Mouse (Mus musculus) limb, embryonic 15.5 days (tissue): ENCODE data around the gene Oaf. TPM values are rescaled to one million over a fixed set of nuclear protein-coding genes. Genes with fewer than 3 reads are reported as not detected.

ENCODE experiments used
- ATAC-seq: fragments of 200-750 bp; cut with Nextera tagmentation; 2 replicates; pipeline ENCODE4 v1.8.0; 2017; ENCODE audit warnings: low read depth, moderate TSS enrichment; ENCODE audit not compliant: insufficient number of reproducible peaks, low FRiP score, low TSS enrichment
- H3K27ac ChIP-seq: fragments of 300-500 bp; sonication (generic); 2 replicates; pipeline ENCODE4 v1.5.1; 2015; ENCODE audit warnings: moderate library complexity, mild to moderate bottlenecking, inconsistent platforms
- H3K27me3 ChIP-seq: fragments of 300-500 bp; sonication (generic); 2 replicates; pipeline ENCODE4 v1.6.1; 2015; ENCODE audit warnings: inconsistent platforms
- H3K36me3 ChIP-seq: fragments of 300-500 bp; sonication (generic); 2 replicates; pipeline ENCODE4 v1.6.1; 2015; ENCODE audit warnings: inconsistent platforms
- H3K4me1 ChIP-seq: fragments of 300-500 bp; sonication (generic); 2 replicates; pipeline ENCODE4 v1.6.1; 2015; ENCODE audit warnings: inconsistent platforms
- H3K4me2 ChIP-seq: fragments of 300-500 bp; sonication (generic); 2 replicates; pipeline ENCODE4 v1.6.1; 2015; ENCODE audit warnings: mild to moderate bottlenecking, inconsistent platforms
- H3K4me3 ChIP-seq: fragments of 300-500 bp; sonication (generic); 2 replicates; pipeline ENCODE4 v1.5.1; 2015; ENCODE audit warnings: mild to moderate bottlenecking, inconsistent platforms
- H3K9ac ChIP-seq: fragments of 300-500 bp; sonication (generic); 2 replicates; pipeline ENCODE4 v1.6.1; 2015; ENCODE audit warnings: inconsistent platforms
- H3K9me3 ChIP-seq: fragments of 300-500 bp; sonication (generic); 2 replicates; pipeline ENCODE4 v1.6.1; 2016; ENCODE audit warnings: inconsistent platforms
- WGBS: fragments of 180-500 bp; shearing (Covaris S2); methylation state at CpG from one replicate; pipeline ENCODE4 v1.1.7; 2015; 5-methylcytosine and 5-hydroxymethylcytosine counted together
- polyA plus RNA-seq: library from polyadenylated mRNA; unstranded; fragments of >200 nt; fragmentation: Nextera tagmentation; extraction: Ambion mirVana; gene quantifications from 2 replicates; pipeline ENCODE4 v1.2.1, GENCODE M21; 2015

Gene Oaf
- polyA plus RNA-seq, 1 experiment from 2014 or later = 102 TPM

DNA sequence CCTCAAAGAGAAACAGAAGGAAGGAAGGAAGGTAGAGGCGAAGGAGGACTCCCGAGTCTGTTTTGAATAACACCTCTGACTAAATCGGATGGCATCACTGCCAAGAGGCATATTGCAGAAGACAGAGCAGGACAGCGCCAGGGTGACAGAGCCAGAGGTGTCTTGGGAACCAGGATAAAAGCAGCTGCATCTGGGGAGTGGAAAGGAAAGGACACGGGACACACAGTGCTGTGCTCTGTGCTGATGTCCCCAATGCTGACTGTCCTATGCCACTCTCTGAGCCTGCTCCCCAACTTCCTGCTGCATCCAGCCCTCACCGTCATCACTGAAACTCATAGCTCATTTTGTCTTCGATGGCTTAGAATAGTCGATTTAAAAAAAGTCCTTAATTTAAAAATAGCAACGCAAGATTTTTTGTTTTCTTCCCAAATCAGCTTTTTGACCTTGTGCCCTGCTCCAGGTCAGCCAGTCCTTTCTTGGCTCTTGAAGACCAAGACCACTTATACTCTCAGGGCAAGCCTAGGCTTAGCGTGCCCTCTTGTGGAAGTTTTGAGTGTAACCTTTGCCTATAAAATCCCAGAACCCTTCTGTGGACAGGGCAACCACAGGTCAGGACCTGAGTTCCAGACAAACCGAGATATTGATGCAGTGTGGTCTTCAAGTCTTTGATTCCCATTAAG lies 28.8 kb downstream of the Oaf start:
- Histone ChIP-seq H3K4me1 (peaks cover 17% of the 10 kb centered on the region), H3K9ac (no peak overlapping the region), H3K36me3 (no peaks in the 10 kb centered on the region), H3K27me3 (peaks cover 8% of the 10 kb centered on the region), H3K4me3 (no peak overlapping the region), H3K4me2 (peak overlapping the region; percentile 22), H3K9me3 (no peaks in the 10 kb centered on the region), H3K27ac (peak overlapping the region; percentile 48; the same call in 1 of the 2 replicates)
- no peak for ATAC-seq
- WGBS = 16% methylated on average over 11 of the region's 11 CpGs

DNA sequence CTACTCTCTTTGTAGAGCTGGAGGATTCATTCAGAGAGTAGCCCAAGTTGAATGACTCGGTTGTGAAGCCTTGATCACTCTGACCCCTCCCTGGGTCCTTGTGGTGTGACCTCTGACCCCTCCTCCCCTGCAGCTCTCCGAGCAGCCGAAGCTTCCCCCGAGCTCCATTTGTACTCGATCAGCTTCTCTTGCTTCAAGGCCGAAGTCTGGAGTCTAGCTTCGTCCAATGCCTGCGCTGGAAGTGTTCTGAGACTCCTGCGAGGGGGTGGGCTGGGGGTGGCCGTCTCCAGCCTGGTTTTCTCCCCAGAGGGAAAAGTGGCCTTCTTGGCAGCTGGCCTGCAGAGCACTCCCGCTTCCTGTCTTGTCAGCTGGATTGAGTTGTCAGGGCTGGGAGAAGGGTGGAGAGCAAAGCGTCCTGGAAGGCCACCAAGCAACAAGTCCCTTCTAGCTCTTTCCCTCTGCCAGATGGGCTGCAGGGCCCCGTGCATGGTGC lies 29.5 kb downstream of the Oaf start, which contains the start of gene Pou2f3:
Pou2f3 (minus strand) TSS at position 180 of the 493 bp plus-strand sequence.
- Histone ChIP-seq H3K36me3 (no peaks in the 10 kb centered on the region), H3K27me3 (peaks cover 15% of the 10 kb centered on the region), H3K9me3 (no peaks in the 10 kb centered on the region), H3K4me1 (peaks cover 24% of the 10 kb centered on the region), H3K4me3 (no peak within 1 kb of the TSS), H3K9ac (no peak within 1 kb of the TSS), H3K4me2 (peak within 1 kb of the TSS; percentile 22), H3K27ac (peak within 1 kb of the TSS; percentile 48)
- 0 out of 2 replicates have a peak, but pooled peaks have one; percentile 45 for ATAC-seq
- whole genome bisulfite sequencing = 8% methylated on average over 13 of the region's 13 CpGs

DNA sequence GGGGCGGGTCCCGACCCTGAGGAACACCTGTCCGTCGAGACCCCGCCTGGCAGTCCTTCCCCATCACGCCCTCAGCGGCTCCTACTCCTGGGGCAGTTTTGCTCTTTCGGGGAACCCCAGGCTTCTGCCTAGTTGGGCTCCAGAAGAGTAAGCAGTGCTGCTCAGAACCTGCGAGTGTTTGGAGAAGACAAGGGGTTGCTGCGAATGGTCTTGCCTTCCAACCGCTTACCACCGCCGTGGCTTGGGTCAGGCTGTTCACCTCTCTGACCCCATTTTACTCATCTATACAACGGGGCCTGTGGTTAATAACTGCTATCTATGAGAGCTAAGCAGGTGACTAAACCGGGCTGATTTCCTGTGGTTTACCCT lies 33.7 kb downstream of the Oaf start:
- Histone ChIP-seq H3K4me2 (peak overlapping the region; percentile 67), H3K9me3 (no peaks in the 10 kb centered on the region), H3K4me1 (peaks cover 27% of the 10 kb centered on the region), H3K4me3 (peak overlapping the region; percentile 40), H3K27ac (0 out of 2 replicates have a peak overlapping the region, but pooled peaks have one; percentile 40), H3K36me3 (no peaks in the 10 kb centered on the region), H3K9ac (no peak overlapping the region), H3K27me3 (peaks cover 36% of the 10 kb centered on the region)
- WGBS = 3% methylated on average over 15 of the region's 15 CpGs
- no peak for ATAC-seq

GRCm38 (mm10) chr9:43205343-43206021 lies 34.2 kb downstream of the Oaf start:
- no peak for ATAC-seq
- H3K4me3 ChIP-seq = peak overlapping the region; percentile 40
- H3K27ac ChIP-seq = 0 out of 2 replicates have a peak overlapping the region, but pooled peaks have one; percentile 40
- H3K27me3 ChIP-seq = peaks cover 38% of the 10 kb centered on the region
- H3K9ac ChIP-seq = no peak overlapping the region
- peaks cover 24% of the 10 kb centered on the region for H3K4me1 ChIP-seq
- H3K4me2 ChIP-seq = peak overlapping the region; percentile 67
- no peaks in the 10 kb centered on the region for H3K36me3 ChIP-seq
- no peaks in the 10 kb centered on the region for H3K9me3 ChIP-seq
- WGBS = 2% methylated on average over 41 of the region's 41 CpGs

GRCm38 (mm10) chr9:43200212-43200611 lies 39.5 kb downstream of the Oaf start:
- 0 out of 2 replicates have a peak overlapping the region, but pooled peaks have one; percentile 19 for H3K4me2 ChIP-seq
- no peaks in the 10 kb centered on the region for H3K9me3 ChIP-seq
- no peaks in the 10 kb centered on the region for H3K36me3 ChIP-seq
- H3K4me1 ChIP-seq = peaks cover 12% of the 10 kb centered on the region
- no peak overlapping the region for H3K27ac ChIP-seq
- H3K9ac ChIP-seq = no peak overlapping the region
- H3K4me3 ChIP-seq = no peak overlapping the region
- ATAC-seq = no peak
- 15% methylated on average over 5 of the region's 5 CpGs for WGBS
- peaks cover 25% of the 10 kb centered on the region for H3K27me3 ChIP-seq

- H3K4me3 ChIP-seq = no peak overlapping the region
- H3K27ac ChIP-seq = no peak overlapping the region
- H3K36me3 ChIP-seq = no peaks in the 10 kb centered on the region
- no peaks in the 10 kb centered on the region for H3K27me3 ChIP-seq
- no peak for ATAC-seq
- H3K9ac ChIP-seq = no peak overlapping the region
- 0 out of 2 replicates have a peak, but pooled peaks cover 4% of the 10 kb centered on the region for H3K4me1 ChIP-seq
- H3K9me3 ChIP-seq = no peaks in the 10 kb centered on the region
- no peak overlapping the region for H3K4me2 ChIP-seq
- 18% methylated on average over 9 of the region's 9 CpGs for WGBS
Observed at GRCm38 (mm10) chr9:43194001-43194400, 45.7 kb downstream of the Oaf start.

GRCm38 (mm10) chr9:43191561-43191960 lies 48.1 kb downstream of the Oaf start:
- WGBS = 41% methylated on average over 4 of the region's 4 CpGs
- no peaks in the 10 kb centered on the region for H3K27me3 ChIP-seq
- H3K27ac ChIP-seq = no peak overlapping the region
- H3K4me1 ChIP-seq = 0 out of 2 replicates have a peak, but pooled peaks cover 4% of the 10 kb centered on the region
- H3K9ac ChIP-seq = no peak overlapping the region
- H3K9me3 ChIP-seq = no peaks in the 10 kb centered on the region
- H3K4me2 ChIP-seq = no peak overlapping the region
- no peak for ATAC-seq
- no peaks in the 10 kb centered on the region for H3K36me3 ChIP-seq
- no peak overlapping the region for H3K4me3 ChIP-seq

DNA sequence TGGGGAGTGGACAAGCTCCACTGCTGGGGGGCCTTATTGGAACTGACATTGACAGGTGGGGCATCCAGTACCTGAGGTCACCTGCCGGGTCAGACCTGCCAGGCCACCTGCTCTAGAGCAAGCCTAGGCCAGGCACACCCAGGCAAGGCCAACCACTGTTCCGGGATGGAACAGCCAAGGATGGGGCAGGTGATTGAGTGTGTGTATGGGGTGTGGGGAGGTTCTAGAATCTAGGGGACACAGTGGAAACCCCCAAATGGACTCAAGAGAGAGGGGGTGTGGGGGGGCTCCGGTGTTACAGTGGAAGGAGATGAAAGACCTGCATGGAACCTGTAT lies 50.7 kb downstream of the Oaf start:
- WGBS = 68% methylated on average over 3 of the region's 3 CpGs
- Histone ChIP-seq H3K27me3 (no peaks in the 10 kb centered on the region), H3K4me2 (no peak overlapping the region), H3K4me3 (no peak overlapping the region), H3K36me3 (no peaks in the 10 kb centered on the region), H3K27ac (no peak overlapping the region), H3K9me3 (no peaks in the 10 kb centered on the region), H3K4me1 (0 out of 2 replicates have a peak, but pooled peaks cover 2% of the 10 kb centered on the region), H3K9ac (no peak overlapping the region)
- no peak for ATAC-seq

GRCm38 (mm10) chr9:43188309-43189020 lies 51.2 kb downstream of the Oaf start:
- Histone ChIP-seq H3K4me3 (no peak overlapping the region), H3K4me1 (no peaks in the 10 kb centered on the region), H3K27me3 (no peaks in the 10 kb centered on the region), H3K36me3 (no peaks in the 10 kb centered on the region), H3K9ac (no peak overlapping the region), H3K4me2 (no peak overlapping the region), H3K27ac (no peak overlapping the region), H3K9me3 (no peaks in the 10 kb centered on the region)
- 74% methylated on average over 12 of the region's 12 CpGs for WGBS
- no peak for ATAC-seq

GRCm38 (mm10) chr9:43179614-43180013 lies 60.1 kb downstream of the Oaf start:
- H3K4me1 ChIP-seq = 0 out of 2 replicates have a peak, but pooled peaks cover 3% of the 10 kb centered on the region
- H3K4me3 ChIP-seq = no peak overlapping the region
- no peak overlapping the region for H3K27ac ChIP-seq
- 43% methylated on average over 5 of the region's 5 CpGs for WGBS
- no peak overlapping the region for H3K4me2 ChIP-seq
- H3K9me3 ChIP-seq = no peaks in the 10 kb centered on the region
- no peaks in the 10 kb centered on the region for H3K27me3 ChIP-seq
- ATAC-seq = no peak
- H3K36me3 ChIP-seq = no peaks in the 10 kb centered on the region
- no peak overlapping the region for H3K9ac ChIP-seq

GRCm38 (mm10) chr9:43178172-43178571 lies 61.5 kb downstream of the Oaf start:
- Histone ChIP-seq H3K4me2 (no peak overlapping the region), H3K4me1 (0 out of 2 replicates have a peak, but pooled peaks cover 3% of the 10 kb centered on the region), H3K36me3 (no peaks in the 10 kb centered on the region), H3K27me3 (no peaks in the 10 kb centered on the region), H3K9me3 (no peaks in the 10 kb centered on the region), H3K4me3 (no peak overlapping the region), H3K27ac (no peak overlapping the region), H3K9ac (no peak overlapping the region)
- no peak for ATAC-seq
- 51% methylated on average over 7 of the region's 7 CpGs for WGBS
